Mouse (Mus musculus) forebrain, embryonic 11.5 days (tissue): ENCODE data around the gene Lrch1. TPM values are rescaled to one million over a fixed set of nuclear protein-coding genes. Genes with fewer than 3 reads are reported as not detected.

Experiments
- ATAC-seq: fragments of 200-750 bp; cut with Nextera tagmentation; replicated peaks from 2 replicates; pipeline ENCODE4 v1.8.0; 2017; ENCODE audit warnings: moderate TSS enrichment; ENCODE audit not compliant: low FRiP score
- DNase-seq: peaks from one replicate; pipeline ENCODE4 v3.0.0-alpha.2; 2017; ENCODE audit warnings: low spot score
- H3K27ac ChIP-seq: fragments of 300-500 bp; sonication (generic); 2 replicates; pipeline ENCODE4 v1.5.1; 2014; ENCODE audit warnings: low read depth, low read length
- H3K27me3 ChIP-seq: fragments of 300-500 bp; sonication (generic); 2 replicates; pipeline ENCODE4 v1.6.1; 2014; ENCODE audit warnings: mild to moderate bottlenecking, low read length, mixed read lengths; ENCODE audit not compliant: control insufficient read depth, insufficient read depth
- H3K36me3 ChIP-seq: fragments of 300-500 bp; sonication (generic); 2 replicates; pipeline ENCODE4 v1.6.1; 2014; ENCODE audit warnings: mild to moderate bottlenecking, low read length, moderate library complexity, mixed read lengths; ENCODE audit not compliant: control insufficient read depth, insufficient read depth
- H3K4me1 ChIP-seq: fragments of 300-500 bp; sonication (generic); replicated peaks from 2 replicates; pipeline ENCODE4 v1.6.1; 2014; ENCODE audit warnings: low read length, mixed read lengths; ENCODE audit not compliant: control insufficient read depth, insufficient read depth
- H3K4me2 ChIP-seq: fragments of 300-500 bp; sonication (generic); 2 replicates; pipeline ENCODE4 v1.6.1; 2014; ENCODE audit warnings: low read depth, mild to moderate bottlenecking, low read length, moderate library complexity, mixed read lengths; ENCODE audit not compliant: severe bottlenecking
- H3K4me3 ChIP-seq: fragments of 300-500 bp; sonication (generic); 2 replicates; pipeline ENCODE4 v1.5.1; 2014; ENCODE audit warnings: low read depth, low read length
- H3K9ac ChIP-seq: fragments of 300-500 bp; sonication (generic); 2 replicates; pipeline ENCODE4 v1.6.1; 2014; ENCODE audit warnings: low read length
- H3K9me3 ChIP-seq: fragments of 300-500 bp; sonication (generic); 2 replicates; pipeline ENCODE4 v1.6.1; 2016; ENCODE audit warnings: low read length, mixed read lengths; ENCODE audit not compliant: control insufficient read depth
- WGBS: fragments of 180-500 bp; shearing (Covaris S2); extraction: QIAGEN DNeasy Blood & Tissue Kit; methylation state at CpG from one replicate; pipeline ENCODE4 v1.1.7; 2014; 5-methylcytosine and 5-hydroxymethylcytosine counted together
- polyA plus RNA-seq: library from polyadenylated mRNA; unstranded; fragments of >200 nt; fragmentation: Nextera tagmentation; extraction: Ambion mirVana; gene quantifications from 2 replicates; pipeline ENCODE4 v1.2.1, GENCODE M21; 2014

The Lrch1 gene
- polyA plus RNA-seq, 1 experiment from 2014 or later = 8.5 TPM

DNA sequence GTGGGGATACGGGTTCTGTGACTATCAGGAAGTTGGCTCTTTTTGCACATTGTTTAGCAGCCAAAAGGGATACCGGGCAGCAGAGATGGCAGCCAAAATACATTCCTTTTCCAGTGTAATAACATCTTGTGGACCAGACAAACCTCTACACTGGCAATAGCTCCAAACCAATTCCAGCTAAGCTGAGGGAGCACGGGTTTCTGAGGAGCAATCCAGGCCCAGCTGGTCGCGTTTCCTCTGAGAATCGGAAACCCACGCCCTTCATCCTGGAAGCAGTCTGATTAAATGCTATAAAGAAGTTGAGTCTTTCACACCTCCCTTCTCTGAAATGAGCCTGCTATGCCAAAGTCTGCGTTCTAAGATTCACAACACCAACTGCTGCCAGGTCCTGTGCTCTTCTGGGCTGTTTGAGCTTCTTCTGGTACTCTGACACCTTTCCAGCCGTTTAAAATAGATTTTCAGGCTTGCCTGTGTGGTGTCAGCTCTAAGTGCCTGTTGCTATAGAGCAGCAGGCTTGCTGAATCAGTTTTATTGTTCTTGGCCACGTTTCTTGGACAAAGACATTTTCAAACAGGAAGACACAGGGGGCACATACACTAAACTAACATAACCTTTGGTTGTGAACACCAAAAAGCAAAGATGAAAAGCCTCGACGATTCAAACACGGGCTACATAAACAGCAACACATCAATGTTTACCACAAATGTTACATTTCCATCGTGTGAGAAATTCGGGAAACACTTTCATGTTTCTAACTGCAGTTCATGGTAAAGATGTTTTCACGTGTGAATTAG is 94.5 kb downstream of the Lrch1 start:
- H3K36me3 ChIP-seq = no peaks in the 10 kb centered on the region
- no peaks in the 10 kb centered on the region for H3K27me3 ChIP-seq
- H3K9me3 ChIP-seq = no peaks in the 10 kb centered on the region
- no peak overlapping the region for H3K27ac ChIP-seq
- no peak for ATAC-seq
- peaks cover 8% of the 10 kb centered on the region for H3K4me1 ChIP-seq
- no peak overlapping the region for H3K4me3 ChIP-seq
- no peak overlapping the region for H3K4me2 ChIP-seq
- no peak for DNase-seq
- 49% methylated on average over 16 of the region's 16 CpGs for WGBS
- peak overlapping the region; percentile 13; the same call in 1 of the 2 replicates for H3K9ac ChIP-seq

DNA sequence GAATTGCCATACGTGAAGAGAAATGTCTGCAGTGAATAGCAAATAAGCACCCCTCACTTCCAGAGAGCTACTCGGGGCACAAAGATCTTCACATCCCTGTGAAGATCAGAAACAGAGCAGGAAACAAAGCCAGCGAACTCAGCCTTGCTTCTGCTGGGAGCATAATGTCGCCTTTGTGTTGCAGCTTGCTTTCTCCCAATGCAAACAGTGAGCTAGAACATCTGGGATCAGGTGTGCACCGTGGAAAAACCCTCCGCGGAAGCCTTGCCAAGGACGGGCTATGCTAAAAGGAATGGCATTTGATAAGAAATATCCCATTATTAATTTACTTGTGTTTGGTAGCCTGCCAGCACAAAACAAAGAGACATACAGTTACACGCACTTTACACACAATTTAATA is 95.8 kb downstream of the Lrch1 start:
- H3K27ac ChIP-seq = no peak overlapping the region; the same call in 1 of the 2 replicates

GRCm38 (mm10) chr14:74849020-74849419 is 98.7 kb downstream of the Lrch1 start:
- H3K4me3 ChIP-seq = no peak overlapping the region
- H3K27ac ChIP-seq = no peak overlapping the region
- no peak overlapping the region for H3K9ac ChIP-seq
- H3K4me1 ChIP-seq = peaks cover 8% of the 10 kb centered on the region
- DNase-seq (no peak), ATAC-seq (no peak)
- no peaks in the 10 kb centered on the region for H3K36me3 ChIP-seq
- no peak overlapping the region for H3K4me2 ChIP-seq
- 89% methylated on average over 6 of the region's 6 CpGs for WGBS
- H3K9me3 ChIP-seq = no peaks in the 10 kb centered on the region
- no peaks in the 10 kb centered on the region for H3K27me3 ChIP-seq

More for the DNA sequence above, 95.8 kb downstream of the Lrch1 start:
- Histone ChIP-seq H3K27me3 (no peaks in the 10 kb centered on the region), H3K4me3 (no peak overlapping the region), H3K4me2 (no peak overlapping the region), H3K4me1 (peaks cover 8% of the 10 kb centered on the region), H3K36me3 (no peaks in the 10 kb centered on the region), H3K9me3 (no peaks in the 10 kb centered on the region), H3K9ac (no peak overlapping the region)
- no peak for ATAC-seq
- 53% methylated on average over 9 of the region's 9 CpGs for WGBS
- DNase-seq = no peak

- Histone ChIP-seq H3K36me3 (no peaks in the 10 kb centered on the region), H3K4me1 (peaks cover 8% of the 10 kb centered on the region), H3K4me3 (no peak overlapping the region), H3K27ac (no peak overlapping the region), H3K4me2 (no peak overlapping the region), H3K27me3 (no peaks in the 10 kb centered on the region), H3K9me3 (no peaks in the 10 kb centered on the region), H3K9ac (no peak overlapping the region)
- ATAC-seq (no peak), DNase-seq (no peak)
- 97% methylated on average over 5 of the region's 5 CpGs for WGBS
Measured at GRCm38 (mm10) chr14:74848224-74848623, 99.5 kb downstream of the Lrch1 start.

DNA sequence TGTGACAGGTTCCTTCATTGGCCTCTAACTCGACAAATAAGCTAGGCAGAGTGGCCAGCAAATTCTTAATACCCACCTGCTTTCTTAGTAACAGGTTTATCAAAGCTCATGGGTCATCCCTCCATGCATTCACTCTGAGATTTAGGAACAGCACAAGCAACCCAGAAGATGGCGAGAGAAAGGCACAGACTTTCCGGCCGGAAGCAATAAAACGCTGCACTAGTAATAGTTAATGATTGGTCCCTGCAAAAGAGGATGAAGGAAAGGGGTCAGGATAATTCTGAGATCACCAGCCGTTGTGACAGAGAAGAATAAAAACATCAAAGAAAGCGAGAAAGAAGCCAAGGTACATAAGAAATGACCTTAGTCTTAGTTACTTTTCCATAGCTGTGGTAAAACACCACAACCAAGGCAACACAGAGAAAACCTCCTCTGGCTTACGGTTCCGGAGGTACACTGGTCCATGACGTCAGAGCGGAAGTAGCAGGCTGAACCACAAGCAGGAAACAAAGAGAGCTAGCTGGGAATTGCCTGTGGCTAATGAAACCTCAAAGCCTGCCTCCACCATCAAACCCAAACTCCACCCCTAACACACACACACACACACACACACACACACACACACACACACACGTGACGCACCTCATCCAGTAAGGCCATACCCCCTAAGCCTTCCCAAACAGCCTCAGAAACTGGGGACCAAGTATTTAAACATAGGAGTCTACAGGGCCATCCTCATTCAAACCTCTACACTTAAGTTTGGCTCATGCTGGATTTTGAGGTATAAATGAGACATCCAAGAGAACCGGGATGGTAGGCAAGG is 100.2 kb downstream of the Lrch1 start:
- ATAC-seq = no peak
- no peak overlapping the region for H3K27ac ChIP-seq
- WGBS = 80% methylated on average over 14 of the region's 14 CpGs

GRCm38 (mm10) chr14:74846668-74847067 is 101.0 kb downstream of the Lrch1 start:
- Histone ChIP-seq H3K36me3 (no peaks in the 10 kb centered on the region), H3K4me2 (no peak overlapping the region), H3K27me3 (no peaks in the 10 kb centered on the region), H3K4me3 (no peak overlapping the region), H3K4me1 (peaks cover under 1% of the 10 kb centered on the region; the same call in 1 of the 2 replicates), H3K9ac (no peak overlapping the region), H3K9me3 (no peaks in the 10 kb centered on the region), H3K27ac (no peak overlapping the region)
- ATAC-seq (no peak), DNase-seq (no peak)
- WGBS = 49% methylated on average over 5 of the region's 5 CpGs

More for the DNA sequence above, 100.2 kb downstream of the Lrch1 start:
- H3K36me3 ChIP-seq = no peaks in the 10 kb centered on the region
- H3K27me3 ChIP-seq = no peaks in the 10 kb centered on the region
- peaks cover 3% of the 10 kb centered on the region; the same call in 1 of the 2 replicates for H3K4me1 ChIP-seq
- no peak overlapping the region for H3K4me2 ChIP-seq
- H3K4me3 ChIP-seq = no peak overlapping the region
- no peak for DNase-seq
- H3K9me3 ChIP-seq = no peaks in the 10 kb centered on the region
- no peak overlapping the region for H3K9ac ChIP-seq

- no peak overlapping the region for H3K9ac ChIP-seq
- no peak overlapping the region for H3K27ac ChIP-seq
- DNase-seq (no peak), ATAC-seq (no peak)
- WGBS = 42% methylated on average over 2 of the region's 2 CpGs
- no peak overlapping the region for H3K4me2 ChIP-seq
- H3K4me3 ChIP-seq = no peak overlapping the region
- no peaks in the 10 kb centered on the region for H3K36me3 ChIP-seq
- no peaks in the 10 kb centered on the region for H3K27me3 ChIP-seq
- no peaks in the 10 kb centered on the region for H3K4me1 ChIP-seq
- H3K9me3 ChIP-seq = no peaks in the 10 kb centered on the region
Measured at GRCm38 (mm10) chr14:74845661-74846274, 101.9 kb downstream of the Lrch1 start.

- H3K27ac ChIP-seq = no peak overlapping the region
- no peak overlapping the region for H3K9ac ChIP-seq
- H3K9me3 ChIP-seq = no peaks in the 10 kb centered on the region
- 85% methylated on average over 2 of the region's 2 CpGs for WGBS
- DNase-seq = no peak
- no peak for ATAC-seq
- no peaks in the 10 kb centered on the region for H3K36me3 ChIP-seq
- H3K4me1 ChIP-seq = no peaks in the 10 kb centered on the region
- no peak overlapping the region for H3K4me2 ChIP-seq
- H3K27me3 ChIP-seq = no peaks in the 10 kb centered on the region
- no peak overlapping the region for H3K4me3 ChIP-seq
Measured at GRCm38 (mm10) chr14:74841708-74842107, 106.0 kb downstream of the Lrch1 start.
